Mouse (Mus musculus): ENCODE measurements at regions not wholly inside any gene's neighbourhood (a gene's known extent, or its start where the extent isn't known, plus 50 kb on each side); places are given as distances from the start of the nearest gene placed in this dataset.

- ATAC-seq (ENCODE audit: poor library complexity, severe bottlenecking): no peak
These were observed 368.9 kb downstream of the Lrriq3 start for GRCm38 (mm10) chr3:155462095-155462494.

DNA sequence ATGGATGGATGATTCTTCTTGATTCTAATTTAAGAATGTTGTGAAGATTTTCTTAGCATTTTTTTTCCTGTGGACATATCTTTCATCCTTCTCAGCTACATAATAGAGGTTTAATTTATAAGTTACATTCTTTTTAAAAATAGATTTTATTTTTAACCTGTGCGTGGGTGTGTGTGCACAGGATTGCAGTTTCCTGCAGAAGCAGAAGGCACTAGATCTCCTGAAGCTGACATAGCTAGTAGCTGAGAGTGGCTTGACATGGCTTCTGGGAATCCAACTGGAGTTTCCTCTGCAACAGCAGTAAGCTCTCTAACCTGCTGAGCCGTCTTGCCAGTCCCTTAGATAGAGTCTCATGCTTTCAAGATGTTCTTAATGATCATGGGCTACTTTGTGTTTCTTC, 377.5 kb downstream of the Lrriq3 start:
- ATAC-seq (ENCODE audit: poor library complexity, severe bottlenecking): no peak

DNA sequence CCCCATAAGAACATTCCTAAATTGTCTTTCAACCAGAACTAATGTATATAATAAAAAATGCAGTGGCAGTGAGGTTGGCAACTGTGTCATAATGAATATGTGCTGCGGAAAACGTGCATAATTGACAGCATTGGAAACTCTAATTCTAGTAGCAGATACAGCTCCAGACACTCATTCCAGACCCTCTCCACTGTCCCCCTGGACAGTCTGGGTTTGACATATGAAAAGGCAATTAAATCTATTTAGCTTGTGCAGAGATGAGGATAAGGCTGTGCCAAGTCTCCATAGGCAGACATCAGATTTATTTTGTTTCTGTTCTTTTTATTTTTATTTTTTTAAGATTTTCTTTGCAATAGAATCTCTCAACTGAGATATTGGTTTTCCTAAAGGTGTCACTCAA, 392.3 kb downstream of the Lrriq3 start:
- no peak for ATAC-seq (ENCODE audit: poor library complexity, severe bottlenecking)

GRCm38 (mm10) chr3:155487877-155488537, 394.8 kb downstream of the Lrriq3 start:
- ATAC-seq (ENCODE audit: poor library complexity, severe bottlenecking): no peak

- ATAC-seq (ENCODE audit: poor library complexity, severe bottlenecking): no peak
These were observed 397.4 kb downstream of the Lrriq3 start for GRCm38 (mm10) chr3:155490670-155491069.

DNA sequence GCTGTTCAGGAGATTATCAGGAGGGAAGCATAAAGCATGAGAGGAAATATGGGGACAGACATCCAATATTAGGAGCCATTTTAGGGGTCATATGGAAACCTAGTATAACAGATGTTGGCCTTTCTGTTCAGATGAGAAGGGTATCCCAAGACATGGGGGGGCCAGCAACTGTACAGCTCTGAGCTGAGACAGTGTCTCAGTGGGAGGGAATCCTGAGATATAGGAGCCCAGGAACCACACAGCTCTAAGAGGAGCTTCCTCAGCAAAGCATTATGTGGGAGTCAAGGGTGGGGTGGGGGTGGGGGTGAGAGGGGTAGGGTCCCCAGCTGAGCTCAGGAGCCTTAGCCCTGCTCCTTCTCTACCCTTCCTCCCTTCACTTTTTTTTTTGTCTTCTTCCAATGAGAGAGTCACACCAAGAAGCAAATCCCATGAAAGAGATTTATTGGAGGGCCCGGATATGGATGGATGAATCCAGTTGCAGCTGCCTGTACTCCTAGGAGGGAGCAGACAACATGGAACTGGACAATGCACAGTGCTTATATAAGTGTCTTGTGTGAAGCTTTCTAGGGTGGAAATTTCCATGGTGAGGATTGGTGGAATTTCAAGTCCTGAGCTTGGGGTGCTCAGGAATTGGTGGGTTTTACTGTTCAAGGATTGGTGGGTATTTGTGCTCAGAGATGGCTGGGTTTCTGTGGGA, 417.1 kb downstream of the Lrriq3 start:
- ATAC-seq (ENCODE audit: poor library complexity, severe bottlenecking): no peak

- no peak for ATAC-seq (ENCODE audit: poor library complexity, severe bottlenecking)
These were observed 420.7 kb downstream of the Lrriq3 start for GRCm38 (mm10) chr3:155513885-155514284.

DNA sequence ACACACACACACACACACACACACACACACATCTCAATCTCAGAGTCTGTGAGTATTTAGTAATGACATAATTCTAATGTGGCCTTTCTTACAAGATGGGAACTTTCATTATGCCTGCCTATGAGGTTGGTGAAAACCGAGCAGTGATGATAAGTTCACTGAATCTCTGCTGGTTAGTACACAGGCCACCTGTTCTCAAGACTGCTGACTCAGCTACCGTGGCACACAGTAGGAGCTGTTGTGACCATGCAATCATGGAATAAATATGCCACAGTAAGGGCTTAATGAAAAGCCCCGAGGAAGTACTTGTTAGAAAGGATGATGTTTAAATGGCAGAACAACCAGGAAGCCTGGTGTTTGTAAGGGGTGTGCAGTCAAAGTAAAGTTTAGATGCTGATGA, 436.1 kb downstream of the Lrriq3 start:
- ATAC-seq (ENCODE audit: poor library complexity, severe bottlenecking): 0 out of 2 replicates have a peak, but pooled peaks have one; percentile 15

GRCm38 (mm10) chr3:155530811-155531210, 437.6 kb downstream of the Lrriq3 start:
- no peak for ATAC-seq (ENCODE audit: poor library complexity, severe bottlenecking)

DNA sequence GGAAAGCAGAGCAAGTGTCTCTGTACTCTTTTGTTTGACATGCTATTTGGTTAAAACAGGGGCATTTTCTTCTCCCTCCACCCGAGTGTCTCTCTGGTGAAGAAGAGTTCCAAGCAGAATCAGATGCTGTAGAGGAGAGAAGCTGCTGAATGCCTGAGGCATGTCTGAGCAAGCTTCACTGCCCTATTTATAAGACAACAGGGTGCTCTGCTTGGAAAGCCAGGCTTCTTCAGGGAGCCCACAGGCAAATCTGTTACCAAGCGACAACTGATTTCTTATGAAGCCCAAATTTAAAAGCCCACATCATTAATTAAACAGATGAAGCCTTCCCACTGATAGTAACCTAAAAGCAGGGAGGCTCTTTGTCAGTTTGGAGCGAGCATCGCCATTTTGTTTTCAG, 438.8 kb downstream of the Lrriq3 start:
- no peak for ATAC-seq (ENCODE audit: poor library complexity, severe bottlenecking)

- no peak for ATAC-seq (ENCODE audit: poor library complexity, severe bottlenecking)
These were observed 455.0 kb downstream of the Lrriq3 start for GRCm38 (mm10) chr3:155548204-155548603.

DNA sequence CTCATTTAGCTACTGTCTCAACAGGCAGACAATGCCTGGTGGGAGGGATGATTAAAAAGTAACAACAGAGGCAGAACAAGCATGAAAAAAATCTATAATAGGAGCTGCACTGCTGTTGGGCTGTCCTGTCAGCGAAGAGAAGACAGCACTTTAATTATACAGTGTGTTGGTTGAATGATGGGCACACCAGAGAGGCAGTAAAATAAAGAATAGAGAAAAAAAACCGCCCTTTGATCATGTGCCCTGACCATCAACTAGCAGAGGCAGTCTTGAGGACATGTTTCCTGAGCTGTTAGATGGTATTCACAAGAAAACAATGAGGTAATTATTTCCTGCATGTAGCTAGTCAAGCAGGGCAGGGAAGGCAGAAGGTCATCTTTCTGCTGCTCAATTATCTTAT, 483.9 kb downstream of the Lrriq3 start:
- ATAC-seq (ENCODE audit: poor library complexity, severe bottlenecking): no peak

DNA sequence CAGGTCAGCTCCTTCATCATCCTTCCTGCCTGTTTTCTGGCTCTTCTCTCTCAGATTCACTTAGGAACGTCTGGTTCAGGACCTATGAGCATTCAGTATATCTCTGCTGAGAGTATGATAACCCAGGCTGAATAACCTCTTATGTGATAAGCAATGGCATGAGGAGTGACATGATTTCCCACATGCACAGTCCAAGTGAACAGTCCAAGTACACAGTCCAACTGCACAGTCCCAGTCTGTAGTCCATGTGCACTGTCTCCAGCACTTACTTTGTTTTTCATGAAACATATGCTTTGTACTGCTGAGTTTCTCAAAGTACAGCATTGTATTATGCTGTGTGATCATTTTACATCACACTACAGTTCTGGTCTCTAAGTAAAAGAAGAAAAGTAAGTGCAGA, 510.8 kb downstream of the Lrriq3 start:
- no peak for ATAC-seq (ENCODE audit: poor library complexity, severe bottlenecking)
